Mouse (Mus musculus): ENCODE measurements around the gene Ciapin1.

DNA sequence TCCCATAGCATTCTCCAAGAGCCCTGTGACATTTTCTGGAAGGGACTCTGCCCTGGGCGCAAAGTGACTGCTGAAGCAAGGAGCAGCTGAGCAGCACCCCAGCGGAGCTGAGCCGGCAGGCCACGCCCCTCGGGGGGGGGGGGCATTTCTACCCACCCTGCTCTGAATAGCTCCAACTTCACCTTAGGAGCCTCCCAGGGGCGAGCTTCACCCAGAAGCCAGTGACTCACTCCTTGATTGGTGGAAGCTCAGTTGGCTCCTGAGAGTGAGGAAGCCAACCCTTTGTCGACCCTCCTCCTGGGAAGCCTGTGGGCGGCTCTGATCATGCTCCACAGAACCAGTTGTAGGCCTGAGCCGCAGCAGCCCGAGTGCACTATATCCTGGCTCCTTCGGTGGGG, 56.3 kb downstream of the Ciapin1 start:
- TF ChIP-seq CTCF (IDR thresholded peaks at IDR 0.05; ENCODE audit: low read depth): no peak
- TF ChIP-seq EP300 (IDR thresholded peaks at IDR 0.05; ENCODE audit: low read depth): no peak

All from heart, postnatal 0 days (tissue).